Mouse (Mus musculus): ENCODE measurements around the gene Pkd1l3. TPM values are rescaled to one million over a fixed set of nuclear protein-coding genes. Genes with fewer than 3 reads are reported as not detected.

Pkd1l3 gene
- polyA plus RNA-seq, 1 experiment from 2014 or later = 0.58 TPM

DNA sequence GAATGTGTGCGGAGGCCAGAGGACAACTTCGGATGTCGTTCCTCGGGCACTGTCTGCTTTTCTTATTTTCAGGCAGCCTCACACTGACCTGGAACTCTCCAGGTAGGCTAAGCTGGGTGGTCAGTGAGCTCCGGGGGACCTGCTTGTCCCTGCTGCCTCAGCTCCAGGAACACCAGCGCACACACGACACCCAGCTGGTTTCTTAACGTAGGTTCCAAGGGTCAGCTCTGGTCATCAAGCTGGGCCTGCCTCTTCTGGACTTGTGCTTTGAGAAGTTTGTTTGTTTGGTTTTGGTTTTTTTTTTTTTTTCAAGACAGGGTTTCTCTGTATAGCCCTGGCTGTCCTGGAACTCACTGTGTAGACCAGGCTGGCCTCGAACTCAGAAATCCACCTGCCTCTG is 23.4 kb upstream of the Pkd1l3 start:
- 0 out of 2 replicates have a peak, but pooled peaks cover 4% of the 10 kb centered on the region for H3K4me1 ChIP-seq (replicated peaks)
- no peak overlapping the region for H3K9ac ChIP-seq
- no peaks in the 10 kb centered on the region for H3K9me3 ChIP-seq (replicated peaks)
- 83% methylated on average over 9 of the region's 9 CpGs for WGBS (ENCODE audit: insufficient replicate concordance)
- ATAC-seq (ENCODE audit: low read depth) (no peak), DNase-seq (no peak)
- peaks cover 38% of the 10 kb centered on the region for H3K36me3 ChIP-seq
- no peak overlapping the region for H3K27ac ChIP-seq
- no peaks in the 10 kb centered on the region for H3K27me3 ChIP-seq
- no peak overlapping the region for H3K4me2 ChIP-seq
- no peak overlapping the region for H3K4me3 ChIP-seq (replicated peaks)

DNA sequence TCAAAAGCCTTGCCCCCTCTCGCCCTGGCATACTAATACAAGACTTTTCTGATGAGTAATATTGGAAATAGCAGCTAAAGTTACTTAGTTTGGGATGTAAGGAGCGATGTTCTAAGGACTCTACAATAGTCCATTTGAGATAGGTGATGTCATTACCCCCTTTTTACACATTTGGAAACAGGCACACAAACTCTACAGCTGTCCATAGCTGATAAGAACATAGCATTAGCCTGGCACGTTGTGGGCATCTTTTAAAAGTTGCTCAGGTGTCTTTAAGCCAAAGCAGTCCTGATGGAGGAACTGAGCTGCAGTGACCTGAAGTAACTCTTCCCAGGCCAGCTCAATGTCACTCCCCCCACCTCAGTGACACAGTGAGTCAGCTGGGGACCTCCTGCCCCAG is 22.9 kb upstream of the Pkd1l3 start:
- Histone ChIP-seq H3K4me1 (replicated peaks) (0 out of 2 replicates have a peak, but pooled peaks cover 4% of the 10 kb centered on the region), H3K4me3 (replicated peaks) (no peak overlapping the region), H3K36me3 (peaks cover 38% of the 10 kb centered on the region), H3K4me2 (no peak overlapping the region), H3K9me3 (replicated peaks) (no peaks in the 10 kb centered on the region), H3K27me3 (no peaks in the 10 kb centered on the region), H3K9ac (no peak overlapping the region), H3K27ac (no peak overlapping the region)
- 51% methylated on average over 3 of the region's 3 CpGs for WGBS (ENCODE audit: insufficient replicate concordance)
- ATAC-seq (ENCODE audit: low read depth) (no peak), DNase-seq (no peak)

DNA sequence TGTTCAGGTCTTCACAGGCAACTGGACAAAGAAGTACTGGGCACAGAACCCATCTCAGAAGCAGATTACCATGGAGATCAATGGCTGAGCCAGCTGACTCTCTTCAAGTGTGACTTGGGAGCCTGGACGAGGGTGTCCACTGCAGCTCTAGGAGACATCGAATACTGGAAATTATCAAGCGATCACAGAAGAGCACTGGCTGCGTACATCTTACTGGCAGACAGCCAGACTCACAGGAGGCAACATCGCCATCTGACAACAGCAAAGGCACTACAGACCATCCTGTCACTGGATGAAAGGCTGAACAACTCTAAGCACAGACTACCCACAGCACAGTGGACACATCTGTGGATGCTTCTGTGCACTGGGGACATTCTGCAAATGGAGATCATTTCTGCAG is 22.2 kb upstream of the Pkd1l3 start:
- Histone ChIP-seq H3K9ac (no peak overlapping the region), H3K27ac (no peak overlapping the region), H3K4me1 (replicated peaks) (0 out of 2 replicates have a peak, but pooled peaks cover 4% of the 10 kb centered on the region), H3K36me3 (peaks cover 39% of the 10 kb centered on the region), H3K4me2 (no peak overlapping the region), H3K9me3 (replicated peaks) (no peaks in the 10 kb centered on the region), H3K4me3 (replicated peaks) (no peak overlapping the region), H3K27me3 (no peaks in the 10 kb centered on the region)
- WGBS (ENCODE audit: insufficient replicate concordance) = 75% methylated on average over 5 of the region's 5 CpGs
- ATAC-seq (ENCODE audit: low read depth) (no peak), DNase-seq (no peak)

DNA sequence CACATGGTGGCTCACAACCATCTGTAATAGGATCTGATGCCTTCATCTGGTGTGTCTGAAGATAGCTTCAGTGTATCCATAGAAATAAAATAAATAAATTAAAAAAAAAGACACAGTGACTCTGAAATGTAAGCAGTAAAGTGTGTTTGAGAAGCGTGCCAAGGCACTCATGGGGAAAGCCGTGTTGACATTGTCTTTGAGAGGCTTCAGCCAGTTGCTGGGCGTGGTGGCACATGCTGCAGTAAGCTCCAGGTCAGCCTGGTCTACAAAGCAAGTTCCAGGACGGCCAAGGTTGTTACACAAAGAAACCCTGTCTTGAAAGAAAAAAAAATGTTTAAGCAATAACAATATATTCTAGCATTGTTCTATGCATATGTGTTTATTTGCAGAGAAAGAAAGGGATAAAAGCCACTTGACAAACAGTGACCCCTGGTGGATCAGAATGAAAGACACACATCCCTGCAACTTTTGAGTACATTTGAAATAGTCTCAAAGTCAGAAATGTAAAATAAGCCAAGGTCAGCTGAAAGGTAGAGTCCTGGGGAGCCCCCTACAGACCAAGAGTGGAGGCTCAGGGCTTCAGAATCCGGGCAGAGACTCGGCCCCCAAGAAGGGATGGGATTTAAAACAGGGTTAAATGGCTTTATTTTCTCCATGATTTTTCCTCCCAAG is 21.1 kb upstream of the Pkd1l3 start:
- no peak overlapping the region for H3K9ac ChIP-seq
- H3K27me3 ChIP-seq = no peaks in the 10 kb centered on the region
- WGBS (ENCODE audit: insufficient replicate concordance) = 68% methylated on average over 6 of the region's 6 CpGs
- 0 out of 2 replicates have a peak, but pooled peaks cover 4% of the 10 kb centered on the region for H3K4me1 ChIP-seq (replicated peaks)
- no peak overlapping the region for H3K4me3 ChIP-seq (replicated peaks)
- H3K9me3 ChIP-seq (replicated peaks) = no peaks in the 10 kb centered on the region
- peaks cover 42% of the 10 kb centered on the region for H3K36me3 ChIP-seq
- DNase-seq (no peak), ATAC-seq (ENCODE audit: low read depth) (no peak)
- no peak overlapping the region for H3K4me2 ChIP-seq
- no peak overlapping the region for H3K27ac ChIP-seq

DNA sequence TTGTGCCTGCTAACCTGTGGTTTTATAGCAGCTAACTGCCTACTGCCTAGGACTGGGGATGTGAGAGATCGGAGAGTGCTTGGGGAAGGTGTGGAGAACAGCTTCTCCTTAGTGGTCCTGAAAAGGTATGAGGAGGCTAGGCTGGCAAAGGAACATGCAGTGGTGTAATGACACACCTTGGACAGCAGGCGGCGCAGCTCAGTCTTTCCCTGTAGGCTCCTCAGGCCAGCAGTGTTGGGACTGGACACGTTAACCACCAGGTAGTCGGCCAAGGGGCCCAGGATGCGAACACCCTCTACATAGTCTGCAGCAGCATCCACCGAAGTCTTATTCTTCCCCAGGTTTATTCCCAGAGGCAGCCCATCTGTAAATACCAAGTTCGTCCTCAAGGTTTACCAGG is 18.5 kb upstream of the Pkd1l3 start:
- ATAC-seq (ENCODE audit: low read depth) (peak; percentile 47; the same call in 1 of the 2 replicates), DNase-seq (peak; percentile 44)
- Histone ChIP-seq H3K9me3 (replicated peaks) (no peaks in the 10 kb centered on the region), H3K4me3 (replicated peaks) (no peak overlapping the region), H3K4me1 (replicated peaks) (0 out of 2 replicates have a peak, but pooled peaks cover 4% of the 10 kb centered on the region), H3K27ac (no peak overlapping the region), H3K9ac (no peak overlapping the region), H3K27me3 (no peaks in the 10 kb centered on the region), H3K36me3 (peaks cover 54% of the 10 kb centered on the region), H3K4me2 (no peak overlapping the region)
- WGBS (ENCODE audit: insufficient replicate concordance) = 43% methylated on average over 8 of the region's 8 CpGs

DNA sequence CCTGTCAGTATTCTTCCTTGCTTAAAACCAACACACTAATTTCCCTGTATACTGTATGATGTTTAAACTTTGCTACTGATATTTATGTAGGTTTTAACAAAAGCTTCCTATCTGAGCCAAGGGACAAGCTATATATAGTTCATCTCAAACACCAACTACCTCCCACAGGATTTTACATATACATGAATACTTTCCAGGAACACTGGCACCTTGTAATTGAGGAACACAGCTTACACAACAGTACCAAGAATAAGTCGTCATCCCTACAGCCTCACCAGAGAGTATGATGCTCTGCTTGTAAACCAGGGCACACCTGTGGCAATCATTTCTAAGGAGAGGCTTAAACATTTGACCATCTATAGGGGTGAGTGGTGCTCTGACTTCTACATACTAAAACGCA is 7.6 kb upstream of the Pkd1l3 start:
- no peaks in the 10 kb centered on the region for H3K9me3 ChIP-seq (replicated peaks)
- WGBS (ENCODE audit: insufficient replicate concordance) = 68% methylated on average over 2 of the region's 2 CpGs
- H3K36me3 ChIP-seq = peaks cover 37% of the 10 kb centered on the region
- DNase-seq (no peak), ATAC-seq (ENCODE audit: low read depth) (no peak)
- no peak overlapping the region for H3K9ac ChIP-seq
- peak overlapping the region; percentile 14; the same call in 1 of the 2 replicates for H3K4me2 ChIP-seq
- H3K27ac ChIP-seq = no peak overlapping the region
- H3K4me3 ChIP-seq (replicated peaks) = no peak overlapping the region
- H3K4me1 ChIP-seq (replicated peaks) = peaks cover 27% of the 10 kb centered on the region
- H3K27me3 ChIP-seq = no peaks in the 10 kb centered on the region

DNA sequence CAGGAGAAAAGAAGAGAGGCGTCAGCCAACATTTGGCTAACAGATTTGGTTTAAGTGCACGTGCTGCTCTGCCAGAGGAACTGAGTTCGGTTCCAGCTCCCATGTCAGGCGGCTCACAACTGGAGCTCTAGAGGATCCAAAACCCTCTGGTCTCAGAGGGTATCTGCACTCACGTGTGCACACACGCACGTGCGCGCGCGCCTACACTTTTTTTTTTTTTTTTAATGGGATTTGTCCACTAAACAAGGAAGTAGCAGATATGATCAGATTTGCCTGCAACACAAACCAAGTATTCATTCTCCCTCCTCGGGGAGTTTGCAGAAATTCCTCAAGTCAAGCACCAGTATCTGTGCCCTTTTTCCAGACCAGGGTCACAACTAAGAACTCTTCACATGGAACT is 6.7 kb upstream of the Pkd1l3 start:
- DNase-seq = peak; percentile 17
- peak overlapping the region; percentile 97; the same call in 1 of the 2 replicates for H3K27ac ChIP-seq
- WGBS (ENCODE audit: insufficient replicate concordance) = 5% methylated on average over 12 of the region's 12 CpGs

DNA sequence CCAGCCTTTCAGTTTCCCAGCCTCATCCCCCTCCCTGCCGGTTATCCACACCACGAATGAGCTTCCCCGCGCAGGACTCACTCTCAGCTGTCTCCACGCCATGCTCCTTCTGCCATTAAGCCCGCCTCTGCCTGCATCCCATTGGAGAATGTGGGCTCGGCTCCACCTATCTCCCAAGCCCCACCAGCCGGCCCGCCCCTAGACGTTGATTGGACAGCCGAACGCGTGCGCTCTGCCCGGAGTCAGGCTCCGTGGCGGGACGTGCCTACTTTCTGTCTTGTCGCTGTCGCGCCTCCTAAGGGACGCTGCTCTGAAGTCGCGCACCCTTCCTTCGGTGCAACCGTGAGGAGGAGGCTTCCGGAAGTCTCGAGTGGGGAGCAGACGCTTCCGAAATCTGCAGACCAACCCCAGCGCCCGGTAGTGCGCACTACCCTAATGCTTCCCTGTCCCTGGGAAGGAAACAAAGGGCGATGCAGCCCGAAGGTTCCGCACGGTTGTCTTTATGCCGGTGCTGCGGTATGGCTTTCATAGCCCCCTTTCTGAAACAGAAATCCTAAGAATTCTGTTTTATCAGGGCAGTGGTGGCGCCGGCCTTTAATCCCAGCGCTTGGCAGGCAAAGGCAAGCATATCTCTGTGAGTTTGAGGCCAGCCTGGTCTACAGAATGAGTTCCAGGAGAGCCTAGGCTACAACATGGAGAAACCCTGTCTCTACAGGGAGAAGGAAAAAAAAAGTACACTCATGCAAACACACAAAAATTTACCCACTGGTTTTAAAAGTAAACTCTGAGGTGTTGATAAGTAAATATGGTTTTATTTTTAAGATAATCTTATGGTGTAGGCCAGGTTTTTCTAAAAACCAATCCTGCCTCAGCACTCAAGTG is 5.8 kb upstream of the Pkd1l3 start, which contains the start of gene Dhodh:
TSS of gene Dhodh (minus strand) at position 403 of the 882 bp plus-strand sequence.
- under 1% methylated on average over 42 of the region's 42 CpGs for WGBS (ENCODE audit: insufficient replicate concordance)

More for the DNA sequence above, 6.7 kb upstream of the Pkd1l3 start:
- H3K36me3 ChIP-seq = peaks cover 30% of the 10 kb centered on the region
- H3K4me1 ChIP-seq (replicated peaks) = peaks cover 27% of the 10 kb centered on the region
- H3K9ac ChIP-seq = peak overlapping the region; percentile 82
- H3K4me3 ChIP-seq (replicated peaks) = peak overlapping the region; percentile 70
- H3K4me2 ChIP-seq = peak overlapping the region; percentile 86
- ATAC-seq (ENCODE audit: low read depth) = no peak
- H3K9me3 ChIP-seq (replicated peaks) = no peaks in the 10 kb centered on the region
- H3K27me3 ChIP-seq = no peaks in the 10 kb centered on the region

DNA sequence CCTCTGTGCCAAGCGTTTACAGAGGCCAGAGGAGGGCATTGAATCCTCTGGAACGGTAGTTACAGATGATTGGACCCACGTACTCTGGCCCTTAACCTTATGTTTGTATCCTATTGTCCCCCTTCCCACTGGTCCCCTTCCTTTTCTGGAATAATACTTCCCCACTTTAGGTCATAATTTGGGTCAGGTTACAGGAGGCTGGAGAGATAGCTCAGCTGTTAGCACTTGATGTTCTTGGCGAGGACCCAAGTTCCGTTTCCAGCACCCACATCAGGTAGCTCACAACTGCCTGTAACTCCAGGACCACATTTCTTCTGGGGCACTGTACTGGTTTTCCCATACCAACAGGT is 5.2 kb upstream of the Pkd1l3 start:
- Histone ChIP-seq H3K27ac (peak overlapping the region; percentile 97), H3K4me1 (replicated peaks) (peaks cover 35% of the 10 kb centered on the region), H3K4me2 (peak overlapping the region; percentile 86), H3K27me3 (no peaks in the 10 kb centered on the region), H3K36me3 (peaks cover 16% of the 10 kb centered on the region), H3K4me3 (replicated peaks) (peak overlapping the region; percentile 70), H3K9me3 (replicated peaks) (no peaks in the 10 kb centered on the region), H3K9ac (peak overlapping the region; percentile 82)
- 12% methylated on average over 5 of the region's 5 CpGs for WGBS (ENCODE audit: insufficient replicate concordance)
- no peak for ATAC-seq (ENCODE audit: low read depth)
- no peak for DNase-seq

More for the DNA sequence above, 5.8 kb upstream of the Pkd1l3 start, which contains the start of gene Dhodh:
- H3K4me2 ChIP-seq = peak within 1 kb of the TSS; percentile 86
- H3K4me1 ChIP-seq (replicated peaks) = peaks cover 30% of the 10 kb centered on the region
- peak within 1 kb of the TSS; percentile 82 for H3K9ac ChIP-seq
- no peaks in the 10 kb centered on the region for H3K27me3 ChIP-seq
- peak within 1 kb of the TSS; percentile 70 for H3K4me3 ChIP-seq (replicated peaks)
- H3K36me3 ChIP-seq = peaks cover 22% of the 10 kb centered on the region
- DNase-seq = peak; percentile 95
- ATAC-seq (ENCODE audit: low read depth) = peak; percentile 99
- H3K27ac ChIP-seq = peak within 1 kb of the TSS; percentile 97
- H3K9me3 ChIP-seq (replicated peaks) = no peaks in the 10 kb centered on the region

DNA sequence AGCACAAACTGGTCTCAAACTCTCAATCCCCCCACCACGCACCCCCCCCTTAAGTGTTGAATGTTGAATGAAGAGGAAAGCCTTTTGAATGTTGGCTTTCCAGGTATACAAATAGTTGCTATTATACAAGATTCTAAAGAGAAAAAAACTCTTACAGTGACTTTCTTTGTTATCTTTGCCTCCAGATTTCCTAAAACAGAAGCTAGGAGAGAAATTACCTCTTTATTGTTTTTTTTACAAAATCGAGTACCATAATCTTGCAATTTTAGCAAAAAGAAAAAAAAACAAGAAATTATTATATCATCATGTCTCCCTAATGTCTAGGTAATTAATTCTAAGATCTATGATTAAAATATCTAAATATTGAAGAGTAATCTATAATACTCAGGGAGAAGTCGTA is 1.3 kb downstream of the Pkd1l3 start:
- WGBS (ENCODE audit: insufficient replicate concordance) = 66% methylated on average over 3 of the region's 3 CpGs
- Histone ChIP-seq H3K9me3 (replicated peaks) (0 out of 2 replicates have a peak, but pooled peaks cover 4% of the 10 kb centered on the region), H3K27ac (no peak overlapping the region), H3K36me3 (no peaks in the 10 kb centered on the region), H3K4me2 (no peak overlapping the region), H3K4me3 (replicated peaks) (no peak overlapping the region), H3K27me3 (no peaks in the 10 kb centered on the region), H3K9ac (no peak overlapping the region), H3K4me1 (replicated peaks) (peaks cover 18% of the 10 kb centered on the region)
- ATAC-seq (ENCODE audit: low read depth) (no peak), DNase-seq (no peak)

DNA sequence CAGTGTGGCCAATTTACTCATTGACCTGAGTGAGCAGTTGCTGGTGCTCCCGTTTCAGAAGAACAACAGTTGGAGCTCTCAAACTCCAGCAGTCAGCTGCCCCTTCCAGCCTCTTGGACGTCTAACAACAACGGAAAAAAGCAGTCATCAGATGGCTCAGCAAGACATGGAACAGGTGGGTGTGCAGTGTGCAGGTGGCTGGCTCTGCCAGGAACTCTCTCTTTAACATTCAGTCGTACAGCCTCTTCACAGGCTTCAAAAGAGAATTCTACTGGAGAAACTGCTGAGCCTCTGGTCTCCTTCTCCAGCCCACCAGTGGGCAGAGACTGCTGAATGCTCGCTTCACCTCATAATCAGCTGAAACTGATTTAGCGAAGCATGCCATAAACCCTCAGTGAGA is 14.3 kb downstream of the Pkd1l3 start:
- H3K9me3 ChIP-seq (replicated peaks) = no peaks in the 10 kb centered on the region
- no peaks in the 10 kb centered on the region for H3K27me3 ChIP-seq
- no peak overlapping the region for H3K27ac ChIP-seq
- no peak for ATAC-seq (ENCODE audit: low read depth)
- no peaks in the 10 kb centered on the region for H3K36me3 ChIP-seq
- WGBS (ENCODE audit: insufficient replicate concordance) = 69% methylated on average over 6 of the region's 6 CpGs
- no peaks in the 10 kb centered on the region for H3K4me1 ChIP-seq (replicated peaks)
- no peak for DNase-seq
- no peak overlapping the region for H3K4me2 ChIP-seq
- H3K9ac ChIP-seq = no peak overlapping the region
- H3K4me3 ChIP-seq (replicated peaks) = no peak overlapping the region
